Mouse (Mus musculus) CH12.LX (cell line): ENCODE measurements around the gene Ninj1. TPM values are rescaled to one million over a fixed set of nuclear protein-coding genes. Genes with fewer than 3 reads are reported as not detected.

Experiments used
- DNase-seq: peaks from one replicate; pipeline ENCODE4 v3.0.0-alpha.2; 2013; ENCODE audit errors: extremely low read depth
- H3K27ac ChIP-seq: 2 replicates; pipeline ENCODE4 v1.5.1; 2012; ENCODE audit warnings: low read depth, mild to moderate bottlenecking, control low read depth, moderate library complexity; ENCODE audit not compliant: insufficient read depth
- H3K27me3 ChIP-seq: replicated peaks from 2 replicates; pipeline ENCODE3; 2012; ENCODE audit warnings: inconsistent platforms
- H3K36me3 ChIP-seq, 2 experiments: replicated peaks in 1 of 2; 2 replicates each; pipeline versions ENCODE3 to v1.6.1; 2012; ENCODE audit warnings: inconsistent platforms in 1 of 2, low read length in 1 of 2, mild to moderate bottlenecking in 1 of 2, mixed read lengths in 1 of 2, moderate library complexity in 1 of 2; ENCODE audit not compliant: control insufficient read depth in 1 of 2, insufficient read depth in 1 of 2
- H3K4me1 ChIP-seq, 2 experiments: 2 replicates each; pipeline ENCODE4 v1.6.1; 2012; ENCODE audit warnings: inconsistent platforms in 1 of 2, moderate library complexity in 1 of 2; ENCODE audit not compliant: insufficient read depth in 2 of 2, control insufficient read depth in 1 of 2
- H3K4me2 ChIP-seq: 2 replicates; pipeline ENCODE4 v1.6.1; 2012; ENCODE audit warnings: low read depth, mild to moderate bottlenecking, control low read depth; ENCODE audit not compliant: poor library complexity, insufficient read depth, severe bottlenecking
- H3K4me3 ChIP-seq, 3 experiments: fragments of 150-350 bp in 1 of 3; sonication (generic) in 1 of 3; replicated peaks in 1 of 3; 2 replicates each; pipeline versions ENCODE3 to v1.5.1; 2011 to 2012; ENCODE audit warnings: low read depth in 2 of 3, low read length in 2 of 3, mild to moderate bottlenecking in 2 of 3, moderate library complexity in 2 of 3, control low read depth in 1 of 3, improper control_type of control experiment in 1 of 3, inconsistent platforms in 1 of 3, mixed read lengths in 1 of 3; ENCODE audit not compliant: poor library complexity in 1 of 3
- H3K79me2 ChIP-seq: replicated peaks from 2 replicates; pipeline ENCODE4 v1.6.1; 2012; ENCODE audit warnings: mild to moderate bottlenecking, moderate library complexity; ENCODE audit not compliant: control insufficient read depth, poor library complexity, insufficient read depth, severe bottlenecking; ENCODE audit errors: extremely low read depth
- H3K9ac ChIP-seq: 2 replicates; pipeline ENCODE4 v1.6.1; 2012; ENCODE audit warnings: low read depth, mild to moderate bottlenecking, control low read depth, moderate library complexity; ENCODE audit not compliant: insufficient read depth
- H3K9me3 ChIP-seq: replicated peaks from 2 replicates; pipeline ENCODE3; 2012; ENCODE audit warnings: low read length, inconsistent platforms, mixed read lengths
- BHLHE40 ChIP-seq: IDR thresholded peaks from 2 replicates; pipeline ENCODE4 v1.6.1; 2011; ENCODE audit warnings: mild to moderate bottlenecking, low read depth, low read length, improper control_type of control experiment
- CHD1 ChIP-seq: IDR thresholded peaks from 2 replicates; pipeline ENCODE4 v1.6.1; 2012; ENCODE audit warnings: low read depth, low read length, improper control_type of control experiment, inconsistent platforms
- CTCF ChIP-seq, 2 experiments: IDR thresholded peaks in 1 of 2; conservative IDR thresholded peaks in 1 of 2; 2 replicates each; pipeline ENCODE4 v1.5.1; 2011 to 2012; ENCODE audit warnings: low read depth in 2 of 2, low read length in 2 of 2, improper control_type of control experiment in 1 of 2, inconsistent platforms in 1 of 2, mild to moderate bottlenecking in 1 of 2, moderate library complexity in 1 of 2
- E2F4 ChIP-seq: IDR thresholded peaks from 2 replicates; pipeline ENCODE4 v1.6.1; 2011; ENCODE audit warnings: low read depth, low read length, improper control_type of control experiment; ENCODE audit not compliant: insufficient replicate concordance
- GABPA ChIP-seq: IDR thresholded peaks from 2 replicates; pipeline ENCODE4 v1.6.1; 2012; ENCODE audit warnings: low read depth, low read length, improper control_type of control experiment, inconsistent platforms; ENCODE audit not compliant: insufficient replicate concordance
- IRF4 ChIP-seq: IDR thresholded peaks from 2 replicates; pipeline ENCODE4 v1.6.1; 2014; ENCODE audit warnings: low read depth, mild to moderate bottlenecking, inconsistent platforms, low read length, improper control_type of control experiment
- JUN ChIP-seq: IDR thresholded peaks from 2 replicates; pipeline ENCODE4 v1.6.1; 2011; ENCODE audit warnings: low read depth, mild to moderate bottlenecking, low read length, improper control_type of control experiment, moderate library complexity; ENCODE audit not compliant: insufficient read depth
- JUND ChIP-seq: conservative IDR thresholded peaks from 2 replicates; pipeline ENCODE4 v1.6.1; 2011; ENCODE audit warnings: low read depth, low read length, improper control_type of control experiment
- KAT2A ChIP-seq: IDR thresholded peaks from 2 replicates; pipeline ENCODE4 v1.6.1; 2012; ENCODE audit warnings: low read length, improper control_type of control experiment, inconsistent platforms; ENCODE audit not compliant: insufficient replicate concordance
- MAFK ChIP-seq: IDR thresholded peaks from 2 replicates; pipeline ENCODE4 v1.6.1; 2011; ENCODE audit warnings: low read length, improper control_type of control experiment; ENCODE audit not compliant: insufficient replicate concordance
- MXI1 ChIP-seq: IDR thresholded peaks from 2 replicates; pipeline ENCODE4 v1.6.1; 2011; ENCODE audit warnings: mild to moderate bottlenecking, low read depth, low read length, improper control_type of control experiment
- NRF1 ChIP-seq: IDR thresholded peaks from 2 replicates; pipeline ENCODE4 v1.6.1; 2014; ENCODE audit warnings: low read depth, mild to moderate bottlenecking, inconsistent platforms, low read length, improper control_type of control experiment, moderate library complexity
- PAX5 ChIP-seq: IDR thresholded peaks from 2 replicates; pipeline ENCODE4 v1.6.1; 2012; ENCODE audit warnings: low read length, inconsistent platforms, mixed read lengths
- POLR2A ChIP-seq: IDR thresholded peaks from 2 replicates; pipeline ENCODE4 v1.6.1; 2011; ENCODE audit warnings: low read depth, mild to moderate bottlenecking, improper control_type of control experiment, low read length
- RAD21 ChIP-seq: IDR thresholded peaks from 2 replicates; pipeline ENCODE4 v1.6.1; 2011; ENCODE audit warnings: low read depth, mild to moderate bottlenecking, low read length, improper control_type of control experiment, moderate library complexity
- SIN3A ChIP-seq: IDR thresholded peaks from 2 replicates; pipeline ENCODE4 v1.6.1; 2012; ENCODE audit warnings: low read length, improper control_type of control experiment, inconsistent platforms
- SMC3 ChIP-seq: IDR thresholded peaks from 2 replicates; pipeline ENCODE4 v1.6.1; 2011; ENCODE audit warnings: low read depth, low read length, improper control_type of control experiment
- UBTF ChIP-seq: IDR thresholded peaks from 2 replicates; pipeline ENCODE4 v1.6.1; 2012; ENCODE audit warnings: low read depth, mild to moderate bottlenecking, inconsistent platforms, low read length, improper control_type of control experiment, moderate library complexity
- ZC3H11A ChIP-seq: IDR thresholded peaks from 2 replicates; pipeline ENCODE4 v1.6.1; 2012; ENCODE audit warnings: low read depth, mild to moderate bottlenecking, inconsistent platforms, low read length, improper control_type of control experiment
- ZKSCAN1 ChIP-seq: IDR thresholded peaks from 2 replicates; pipeline ENCODE4 v1.6.1; 2012; ENCODE audit warnings: low read depth, inconsistent platforms, low read length, improper control_type of control experiment, borderline replicate concordance
- ZNF384 ChIP-seq: IDR thresholded peaks from 2 replicates; pipeline ENCODE4 v1.6.1; 2012; ENCODE audit warnings: low read depth, low read length, improper control_type of control experiment, inconsistent platforms
- dilution Hi-C: fragments of 300-500 bp; cut with MboI; formaldehyde crosslinking; loops from 2 replicates; pipeline ENCODE4 v1.14.3; 2020; ENCODE audit warnings: low sequenced_read_pairs; ENCODE audit not compliant: extremely low pct_unique_long_range_greater_than_20kb, extremely low pct_ligation_motif_present
- in situ Hi-C: fragments of 300-500 bp; cut with MboI; formaldehyde crosslinking; loops from 3 replicates; pipeline ENCODE4 v1.14.3; 2019; ENCODE audit warnings: low sequenced_read_pairs, low pct_ligation_motif_present, low pct_unique_long_range_greater_than_20kb, mixed read lengths
- polyA plus RNA-seq: library from polyadenylated mRNA; unstranded; fragments of >175 nt; gene quantifications from 2 replicates; pipeline ENCODE4 v1.2.1, GENCODE M21; 2012; ENCODE audit warnings: low read depth; ENCODE audit not compliant: insufficient read length
- total RNA-seq, 2 experiments: library from RNA; depleted of rRNA; stranded (reverse); fragments of 300-350 nt in 1 of 2; fragments of >200 nt in 1 of 2; gene quantifications; 2 replicates each; pipeline ENCODE4 v1.2.3; 2012 to 2014

The Ninj1 gene
- total and polyA plus RNA-seq, 3 experiments: 12.7 to 25.2 (median 21.2) TPM

- Histone ChIP-seq H3K4me3 (no peak overlapping the region), H3K27ac (no peak overlapping the region), H3K36me3 (no peaks in the 10 kb centered on the region), H3K79me2 (no peaks in the 10 kb centered on the region), H3K27me3 (peaks cover 2% of the 10 kb centered on the region), H3K4me1 (peaks cover 0 to 5% of the 10 kb centered on the region in 2 experiments; a peak in 1 of 4 replicates), H3K9me3 (peaks cover 7% of the 10 kb centered on the region), H3K9ac (no peak overlapping the region), H3K4me2 (no peak overlapping the region)
- dilution Hi-C loops (no loop called here), in situ Hi-C loops (no loop called here)
- DNase-seq: no peak
- no peak for TF ChIP-seq MXI1
- TF ChIP-seq IRF4: no peak
- TF ChIP-seq SIN3A: no peak
- no peak for TF ChIP-seq UBTF
- no peak for TF ChIP-seq POLR2A
- TF ChIP-seq CTCF (conservative IDR thresholded peaks at IDR 0.05 in 1 of 2, IDR thresholded peaks at IDR 0.05 in 1 of 2; ENCODE audit: low read depth in 2 of 2, low read length in 2 of 2): no peak
- TF ChIP-seq CHD1: no peak
- no peak for TF ChIP-seq GABPA
- no peak for TF ChIP-seq NRF1
- no peak for TF ChIP-seq JUN
- TF ChIP-seq RAD21: no peak
- no peak for TF ChIP-seq ZC3H11A
- TF ChIP-seq SMC3: no peak
Measured at GRCm38 (mm10) chr13:49148687-49149086, 38.6 kb upstream of the Ninj1 start.

DNA sequence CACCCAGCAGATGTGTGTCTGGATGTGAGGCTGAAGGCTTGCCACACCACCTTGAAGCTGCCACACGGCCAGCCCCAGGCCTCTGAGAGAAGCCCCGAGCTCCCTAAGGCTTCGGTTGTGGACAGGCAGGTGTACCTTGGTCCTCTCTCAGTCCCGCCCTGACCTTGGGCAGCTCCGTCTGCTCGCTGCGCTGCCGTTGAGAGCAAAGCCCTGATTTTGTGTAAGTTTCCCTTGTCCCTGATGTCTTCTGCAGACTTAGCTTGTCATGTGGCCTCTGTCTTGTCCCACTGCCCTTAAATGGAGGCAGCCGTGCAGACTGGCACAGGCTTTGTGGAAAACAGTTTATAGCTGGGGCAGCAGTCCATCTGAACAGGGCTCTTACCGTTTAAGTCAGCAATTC lies 33.3 kb upstream of the Ninj1 start:
- in situ Hi-C loops: no loop called here
- Histone ChIP-seq H3K9ac (no peak overlapping the region), H3K4me1 (peaks cover 0 to 5% of the 10 kb centered on the region in 2 experiments; a peak in 2 of 4 replicates), H3K79me2 (no peaks in the 10 kb centered on the region), H3K36me3 (no peaks in the 10 kb centered on the region), H3K27me3 (peaks cover 3% of the 10 kb centered on the region), H3K4me3 (no peak overlapping the region), H3K4me2 (no peak overlapping the region), H3K9me3 (peaks cover 12% of the 10 kb centered on the region), H3K27ac (no peak overlapping the region)
- no peak for TF ChIP-seq PAX5
- no peak for TF ChIP-seq KAT2A
- no peak for TF ChIP-seq GABPA
- no peak for TF ChIP-seq ZNF384
- no peak for TF ChIP-seq ZKSCAN1
- TF ChIP-seq E2F4: no peak
- TF ChIP-seq BHLHE40: no peak
- TF ChIP-seq CHD1: no peak
- TF ChIP-seq JUN: no peak
- TF ChIP-seq MAFK: no peak
- no peak for TF ChIP-seq ZC3H11A
- TF ChIP-seq MXI1: no peak
- no peak for TF ChIP-seq JUND
- DNase-seq: no peak
- dilution Hi-C loops: no loop called here
